Mouse (Mus musculus) lung, embryonic 16.5 days (tissue): ENCODE measurements around the gene Pclo. TPM values are rescaled to one million over a fixed set of nuclear protein-coding genes. Genes with fewer than 3 reads are reported as not detected.

Experiments used
- ATAC-seq: fragments of 200-750 bp; cut with Nextera tagmentation; 2 replicates; pipeline ENCODE4 v1.8.0; 2017; ENCODE audit warnings: low read depth, mild to moderate bottlenecking, moderate library complexity
- H3K27ac ChIP-seq: fragments of 300-500 bp; sonication (generic); 2 replicates; pipeline ENCODE4 v1.5.1; 2014; ENCODE audit warnings: mild to moderate bottlenecking, control low read depth, low read length
- H3K27me3 ChIP-seq: fragments of 300-500 bp; sonication (generic); 2 replicates; pipeline ENCODE4 v1.6.1; 2014; ENCODE audit warnings: low read depth, low read length, mixed read lengths; ENCODE audit not compliant: control insufficient read depth, insufficient read depth
- H3K36me3 ChIP-seq: fragments of 300-500 bp; sonication (generic); 2 replicates; pipeline ENCODE4 v1.6.1; 2014; ENCODE audit warnings: low read length; ENCODE audit not compliant: control insufficient read depth, insufficient read depth
- H3K4me1 ChIP-seq: fragments of 300-500 bp; sonication (generic); replicated peaks from 2 replicates; pipeline ENCODE4 v1.6.1; 2014; ENCODE audit warnings: low read length, mixed read lengths; ENCODE audit not compliant: control insufficient read depth, insufficient read depth
- H3K4me2 ChIP-seq: fragments of 300-500 bp; sonication (generic); 2 replicates; pipeline ENCODE4 v1.6.1; 2014; ENCODE audit warnings: low read depth, low read length, control low read depth
- H3K4me3 ChIP-seq: fragments of 300-500 bp; sonication (generic); 2 replicates; pipeline ENCODE4 v1.5.1; 2014; ENCODE audit warnings: mild to moderate bottlenecking, low read length, control low read depth
- H3K9ac ChIP-seq: fragments of 300-500 bp; sonication (generic); 2 replicates; pipeline ENCODE4 v1.6.1; 2014; ENCODE audit warnings: low read length, control low read depth
- H3K9me3 ChIP-seq: fragments of 300-500 bp; sonication (generic); 2 replicates; pipeline ENCODE4 v1.6.1; 2016; ENCODE audit warnings: low read length; ENCODE audit not compliant: control insufficient read depth
- WGBS: fragments of 180-500 bp; shearing (Covaris S2); extraction: QIAGEN DNeasy Blood & Tissue Kit; methylation state at CpG from one replicate; pipeline ENCODE4 v1.1.7; 2014; 5-methylcytosine and 5-hydroxymethylcytosine counted together
- polyA plus RNA-seq: library from polyadenylated mRNA; unstranded; fragments of >200 nt; fragmentation: Nextera tagmentation; extraction: Ambion mirVana; gene quantifications from 2 replicates; pipeline ENCODE4 v1.2.1, GENCODE M21; 2015

Pclo gene
- polyA plus RNA-seq, 1 experiment from 2014 or later = 0.31 TPM

GRCm38 (mm10) chr5:14539346-14539745, 24.6 kb downstream of the Pclo start:
- 72% methylated on average over 6 of the region's 6 CpGs for WGBS
- no peaks in the 10 kb centered on the region for H3K9me3 ChIP-seq
- H3K36me3 ChIP-seq = no peaks in the 10 kb centered on the region
- H3K9ac ChIP-seq = no peak overlapping the region
- H3K4me1 ChIP-seq = no peaks in the 10 kb centered on the region
- no peak overlapping the region for H3K27ac ChIP-seq
- H3K4me3 ChIP-seq = no peak overlapping the region
- H3K27me3 ChIP-seq = no peaks in the 10 kb centered on the region
- no peak overlapping the region for H3K4me2 ChIP-seq
- no peak for ATAC-seq

DNA sequence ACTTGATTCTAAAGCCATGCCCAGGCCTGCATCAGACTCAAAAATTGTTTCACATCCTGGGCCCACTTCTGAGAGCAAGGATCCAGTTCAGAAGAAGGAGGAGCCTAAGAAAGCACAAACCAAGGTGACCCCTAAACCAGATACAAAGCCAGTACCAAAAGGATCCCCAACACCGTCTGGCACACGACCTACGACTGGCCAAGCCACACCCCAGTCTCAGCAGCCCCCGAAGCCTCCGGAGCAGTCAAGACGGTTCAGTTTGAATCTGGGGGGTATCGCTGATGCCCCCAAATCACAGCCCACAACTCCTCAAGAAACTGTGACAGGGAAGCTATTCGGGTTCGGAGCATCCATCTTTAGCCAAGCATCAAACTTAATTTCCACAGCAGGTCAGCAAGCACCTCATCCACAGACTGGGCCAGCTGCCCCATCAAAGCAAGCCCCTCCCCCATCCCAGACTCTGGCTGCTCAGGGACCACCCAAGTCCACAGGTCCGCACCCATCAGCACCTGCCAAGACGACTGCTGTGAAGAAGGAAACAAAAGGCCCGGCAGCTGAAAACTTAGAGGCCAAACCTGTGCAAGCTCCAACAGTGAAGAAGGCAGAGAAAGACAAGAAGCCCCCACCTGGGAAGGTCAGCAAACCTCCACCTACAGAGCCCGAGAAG, 25.4 kb downstream of the Pclo start:
- Histone ChIP-seq H3K4me1 (no peaks in the 10 kb centered on the region), H3K27me3 (no peaks in the 10 kb centered on the region), H3K4me3 (no peak overlapping the region), H3K9ac (no peak overlapping the region), H3K36me3 (no peaks in the 10 kb centered on the region), H3K9me3 (no peaks in the 10 kb centered on the region), H3K4me2 (no peak overlapping the region), H3K27ac (no peak overlapping the region)
- 64% methylated on average over 13 of the region's 13 CpGs for WGBS
- no peak for ATAC-seq

DNA sequence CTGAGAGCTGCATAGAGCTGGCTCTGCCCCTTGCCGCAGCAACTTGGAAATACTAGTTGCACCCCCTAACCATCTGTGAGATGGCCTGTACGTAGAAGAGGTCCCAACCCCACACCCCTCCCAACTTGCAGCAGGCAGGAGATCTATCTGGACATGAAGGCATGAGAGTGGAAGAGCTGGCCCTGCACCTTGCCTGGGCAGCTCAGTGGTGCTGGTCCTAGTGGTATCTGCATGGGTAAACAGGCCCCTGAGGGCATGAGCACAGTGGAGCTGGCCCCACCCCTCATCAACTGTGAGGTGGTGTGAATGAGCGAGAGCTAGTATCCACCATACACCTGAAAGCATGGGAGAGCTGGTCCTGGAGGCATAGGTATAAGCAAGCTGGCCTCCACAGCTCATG, 60.9 kb downstream of the Pclo start:
- Histone ChIP-seq H3K27me3 (no peaks in the 10 kb centered on the region), H3K27ac (no peak overlapping the region), H3K4me1 (no peaks in the 10 kb centered on the region), H3K36me3 (no peaks in the 10 kb centered on the region), H3K4me3 (no peak overlapping the region), H3K9ac (no peak overlapping the region), H3K9me3 (no peaks in the 10 kb centered on the region), H3K4me2 (no peak overlapping the region)
- WGBS = 85% methylated on average over 3 of the region's 3 CpGs
- no peak for ATAC-seq

GRCm38 (mm10) chr5:14591479-14591878, 76.8 kb downstream of the Pclo start:
- Histone ChIP-seq H3K4me1 (no peaks in the 10 kb centered on the region), H3K27ac (no peak overlapping the region), H3K9ac (no peak overlapping the region), H3K36me3 (no peaks in the 10 kb centered on the region), H3K9me3 (no peaks in the 10 kb centered on the region), H3K27me3 (no peaks in the 10 kb centered on the region), H3K4me3 (no peak overlapping the region), H3K4me2 (no peak overlapping the region)
- 67% methylated on average over 3 of the region's 3 CpGs for WGBS
- no peak for ATAC-seq

- Histone ChIP-seq H3K9ac (no peak overlapping the region), H3K9me3 (no peaks in the 10 kb centered on the region), H3K27ac (no peak overlapping the region), H3K27me3 (no peaks in the 10 kb centered on the region), H3K4me3 (no peak overlapping the region), H3K4me1 (no peaks in the 10 kb centered on the region), H3K4me2 (no peak overlapping the region), H3K36me3 (no peaks in the 10 kb centered on the region)
- ATAC-seq = no peak
- WGBS = 56% methylated on average over 2 of the region's 2 CpGs
These were observed 80.8 kb downstream of the Pclo start for GRCm38 (mm10) chr5:14595426-14596013.

DNA sequence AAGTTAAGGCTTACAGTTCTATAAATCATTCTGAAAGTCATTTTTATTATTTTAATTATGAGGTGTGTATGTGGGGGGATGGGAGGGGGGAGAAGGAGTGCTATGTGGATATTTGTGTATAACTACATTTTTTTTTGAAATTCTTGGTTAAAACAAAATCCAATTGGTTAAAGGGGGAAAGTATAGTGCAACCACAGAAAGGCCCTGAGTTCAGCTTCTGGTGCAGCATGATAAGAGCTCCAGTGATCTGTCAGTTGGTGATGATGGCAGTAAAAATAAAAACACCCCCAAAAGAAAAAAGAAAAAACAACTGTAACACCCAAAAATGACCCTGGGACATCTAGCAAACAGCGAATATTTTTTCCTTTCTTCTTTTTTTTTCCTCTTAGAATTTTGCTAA, 93.6 kb downstream of the Pclo start:
- no peak for ATAC-seq
- 48% methylated on average over 1 of the region's 1 CpGs for WGBS

GRCm38 (mm10) chr5:14621146-14621545, 106.4 kb downstream of the Pclo start:
- no peak overlapping the region for H3K27ac ChIP-seq
- H3K4me3 ChIP-seq = no peak overlapping the region
- 72% methylated on average over 7 of the region's 7 CpGs for WGBS

More for the DNA sequence above, 93.6 kb downstream of the Pclo start:
- H3K4me2 ChIP-seq = no peak overlapping the region
- no peaks in the 10 kb centered on the region for H3K36me3 ChIP-seq
- no peaks in the 10 kb centered on the region for H3K27me3 ChIP-seq
- no peak overlapping the region for H3K27ac ChIP-seq
- no peaks in the 10 kb centered on the region for H3K4me1 ChIP-seq
- H3K9ac ChIP-seq = no peak overlapping the region
- H3K9me3 ChIP-seq = no peaks in the 10 kb centered on the region
- H3K4me3 ChIP-seq = no peak overlapping the region

DNA sequence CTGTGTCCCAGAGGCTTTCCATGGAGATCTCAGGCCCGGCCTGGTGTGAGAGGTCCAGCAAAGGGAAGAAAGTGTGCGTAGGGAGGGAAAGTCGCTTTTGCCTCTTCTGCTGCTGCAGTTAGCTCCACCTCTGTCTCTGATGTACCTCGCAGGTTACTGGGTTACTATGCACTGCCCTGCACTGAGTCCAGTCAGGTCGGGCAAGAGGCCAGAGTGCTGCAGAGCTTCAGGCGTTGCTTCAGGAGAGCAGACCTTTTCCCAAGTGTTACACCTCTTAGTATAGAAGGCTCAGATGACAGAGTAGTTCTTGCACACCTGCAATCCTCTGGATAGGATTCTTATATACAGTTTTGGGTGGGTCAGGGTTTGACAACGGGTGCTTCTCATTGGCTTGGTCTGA, 108.6 kb downstream of the Pclo start:
- H3K36me3 ChIP-seq = no peaks in the 10 kb centered on the region

More at GRCm38 (mm10) chr5:14621146-14621545, 106.4 kb downstream of the Pclo start:
- H3K9me3 ChIP-seq = no peaks in the 10 kb centered on the region
- no peaks in the 10 kb centered on the region for H3K27me3 ChIP-seq
- H3K4me1 ChIP-seq = no peaks in the 10 kb centered on the region
- H3K9ac ChIP-seq = no peak overlapping the region
- ATAC-seq = no peak
- H3K36me3 ChIP-seq = no peaks in the 10 kb centered on the region
- no peak overlapping the region for H3K4me2 ChIP-seq

GRCm38 (mm10) chr5:14641260-14641659, 126.5 kb downstream of the Pclo start:
- Histone ChIP-seq H3K4me3 (no peak overlapping the region), H3K9ac (no peak overlapping the region), H3K27me3 (no peaks in the 10 kb centered on the region), H3K9me3 (no peaks in the 10 kb centered on the region), H3K4me2 (no peak overlapping the region), H3K36me3 (no peaks in the 10 kb centered on the region), H3K27ac (no peak overlapping the region), H3K4me1 (no peaks in the 10 kb centered on the region)
- WGBS = 74% methylated on average over 1 of the region's 1 CpGs
- ATAC-seq = no peak

More for the DNA sequence above, 108.6 kb downstream of the Pclo start:
- ATAC-seq = no peak
- no peak overlapping the region for H3K4me2 ChIP-seq
- 58% methylated on average over 7 of the region's 7 CpGs for WGBS
- no peak overlapping the region for H3K9ac ChIP-seq
- H3K27ac ChIP-seq = no peak overlapping the region
- H3K4me3 ChIP-seq = no peak overlapping the region
- H3K9me3 ChIP-seq = no peaks in the 10 kb centered on the region
- no peaks in the 10 kb centered on the region for H3K27me3 ChIP-seq
- H3K4me1 ChIP-seq = no peaks in the 10 kb centered on the region
